Mouse (Mus musculus) midbrain, embryonic 16.5 days (tissue): ENCODE measurements around the gene Mlf1. TPM values are rescaled to one million over a fixed set of nuclear protein-coding genes. Genes with fewer than 3 reads are reported as not detected.

Source experiments
- ATAC-seq: fragments of 200-750 bp; cut with Nextera tagmentation; 2 replicates; pipeline ENCODE4 v1.8.0; 2017; ENCODE audit warnings: moderate TSS enrichment
- H3K27ac ChIP-seq: fragments of 300-500 bp; sonication (generic); 2 replicates; pipeline ENCODE4 v1.5.1; 2014; ENCODE audit warnings: mild to moderate bottlenecking, low read length, mixed read lengths
- H3K27me3 ChIP-seq: fragments of 300-500 bp; sonication (generic); 2 replicates; pipeline ENCODE4 v1.6.1; 2014; ENCODE audit warnings: low read depth, low read length, mixed read lengths; ENCODE audit not compliant: control insufficient read depth, insufficient read depth
- H3K36me3 ChIP-seq: fragments of 300-500 bp; sonication (generic); 2 replicates; pipeline ENCODE4 v1.6.1; 2014; ENCODE audit warnings: mild to moderate bottlenecking, low read length, moderate library complexity, mixed read lengths; ENCODE audit not compliant: control insufficient read depth, insufficient read depth
- H3K4me1 ChIP-seq: fragments of 300-500 bp; sonication (generic); 2 replicates; pipeline ENCODE4 v1.6.1; 2014; ENCODE audit warnings: mild to moderate bottlenecking, low read length, mixed read lengths; ENCODE audit not compliant: control insufficient read depth, insufficient read depth
- H3K4me2 ChIP-seq: fragments of 300-500 bp; sonication (generic); 2 replicates; pipeline ENCODE4 v1.6.1; 2014; ENCODE audit warnings: mild to moderate bottlenecking, low read length, mixed read lengths
- H3K4me3 ChIP-seq: fragments of 300-500 bp; sonication (generic); 2 replicates; pipeline ENCODE4 v1.5.1; 2014; ENCODE audit warnings: low read depth, mild to moderate bottlenecking, low read length, moderate library complexity, mixed read lengths
- H3K9ac ChIP-seq: fragments of 300-500 bp; sonication (generic); 2 replicates; pipeline ENCODE4 v1.6.1; 2014; ENCODE audit warnings: low read depth, low read length, mixed read lengths
- H3K9me3 ChIP-seq: fragments of 300-500 bp; sonication (generic); replicated peaks from 2 replicates; pipeline ENCODE4 v1.6.1; 2014; ENCODE audit warnings: mild to moderate bottlenecking, low read length, mixed read lengths; ENCODE audit not compliant: control insufficient read depth, poor library complexity, severe bottlenecking
- WGBS: fragments of 180-500 bp; shearing (Covaris S2); extraction: QIAGEN DNeasy Blood & Tissue Kit; methylation state at CpG from one replicate; pipeline ENCODE4 v1.1.7; 2014; 5-methylcytosine and 5-hydroxymethylcytosine counted together
- polyA plus RNA-seq: library from polyadenylated mRNA; unstranded; fragments of >200 nt; fragmentation: Nextera tagmentation; extraction: Ambion mirVana; gene quantifications from 2 replicates; pipeline ENCODE4 v1.2.1, GENCODE M21; 2015

The Mlf1 gene
- polyA plus RNA-seq, 1 experiment from 2014 or later: 28.5 TPM

DNA sequence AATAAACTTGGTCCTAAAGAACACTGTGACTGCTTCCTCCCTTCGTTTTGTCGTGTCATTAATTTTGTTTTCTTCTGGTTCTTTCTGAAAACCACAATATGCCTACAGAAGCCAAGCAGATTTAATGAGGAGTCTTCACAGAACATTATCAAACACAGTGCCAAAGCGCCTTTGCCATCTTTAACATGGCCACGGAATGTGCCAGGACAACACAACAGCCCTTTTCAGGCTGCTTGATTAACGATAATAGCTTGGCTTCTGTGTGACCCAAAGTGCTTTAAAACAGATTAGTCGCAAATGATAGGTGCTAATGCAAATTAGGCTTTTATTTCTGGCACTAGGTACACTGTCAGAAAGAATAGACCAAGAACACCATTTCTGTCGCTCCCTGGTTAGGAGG, 15.5 kb upstream of the Mlf1 start:
- no peak for ATAC-seq
- Histone ChIP-seq H3K9ac (no peak overlapping the region), H3K36me3 (no peaks in the 10 kb centered on the region), H3K27ac (no peak overlapping the region), H3K4me1 (no peaks in the 10 kb centered on the region), H3K4me3 (no peak overlapping the region), H3K9me3 (no peaks in the 10 kb centered on the region), H3K4me2 (no peak overlapping the region), H3K27me3 (no peaks in the 10 kb centered on the region)
- 74% methylated on average over 7 of the region's 7 CpGs for WGBS

DNA sequence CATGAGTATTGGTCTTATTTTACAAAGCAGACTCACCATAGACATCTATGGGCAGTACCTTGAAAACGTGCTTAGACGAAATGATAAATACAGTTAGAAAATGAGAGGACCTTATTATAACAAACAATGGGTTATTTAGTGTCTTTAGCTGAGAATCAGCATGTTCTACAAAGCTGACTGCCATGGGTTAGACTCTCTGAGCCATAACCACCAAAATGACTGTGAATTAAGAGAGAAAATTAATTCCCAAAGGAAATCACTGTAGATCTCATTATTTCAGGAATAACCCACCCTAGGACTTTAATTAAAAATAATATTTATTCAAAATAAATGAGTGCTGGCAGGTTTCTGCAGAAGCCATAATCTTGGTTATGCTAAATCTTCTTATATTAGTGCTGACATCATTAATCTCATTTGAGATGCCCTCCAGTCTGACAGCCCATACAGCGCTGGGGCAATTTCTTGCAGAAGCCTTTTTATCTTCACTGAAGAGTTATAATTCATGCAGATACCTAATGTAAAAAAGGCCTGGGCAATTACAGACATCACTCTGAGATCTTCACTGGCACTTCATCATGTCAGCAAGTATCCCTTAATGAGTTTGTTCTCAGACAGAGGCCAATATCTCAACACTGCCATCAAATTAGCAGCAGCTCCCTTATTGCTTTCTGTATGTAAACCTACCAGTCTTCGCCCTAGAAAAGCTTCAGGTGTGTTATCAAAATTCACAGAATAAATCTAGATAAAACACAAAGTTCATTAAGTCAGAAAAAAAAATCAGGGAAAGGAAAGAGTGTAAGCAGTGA, 7.6 kb upstream of the Mlf1 start:
- no peak overlapping the region for H3K9ac ChIP-seq
- peak overlapping the region; percentile 41; the same call in 1 of the 2 replicates for H3K27ac ChIP-seq
- H3K9me3 ChIP-seq: no peaks in the 10 kb centered on the region
- whole genome bisulfite sequencing: 36% methylated on average over 4 of the region's 4 CpGs
- no peaks in the 10 kb centered on the region for H3K36me3 ChIP-seq
- no peak overlapping the region for H3K4me2 ChIP-seq
- no peak overlapping the region for H3K4me3 ChIP-seq
- no peaks in the 10 kb centered on the region for H3K4me1 ChIP-seq
- peak; percentile 87 for ATAC-seq
- peaks cover 3% of the 10 kb centered on the region; the same call in 1 of the 2 replicates for H3K27me3 ChIP-seq

DNA sequence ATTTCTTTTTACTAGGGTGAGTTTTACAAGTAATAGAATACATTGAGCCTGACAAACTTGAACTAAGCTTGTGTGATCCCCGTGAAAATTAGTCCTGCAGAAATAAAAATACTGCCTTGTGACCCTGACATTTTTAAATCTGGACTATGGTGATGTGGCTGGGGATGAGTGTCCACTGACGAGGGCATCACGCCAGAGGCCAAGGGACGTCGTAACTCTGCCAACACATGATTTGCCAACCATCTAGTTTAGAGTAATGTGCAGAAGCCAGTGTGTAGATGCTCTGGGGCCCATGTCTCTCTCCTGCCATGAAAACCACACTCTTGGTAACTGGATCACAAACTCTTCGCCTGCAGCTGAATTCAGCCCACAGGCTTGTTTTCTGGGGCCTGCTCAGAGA, 6.4 kb upstream of the Mlf1 start:
- 87% methylated on average over 6 of the region's 6 CpGs for WGBS
- H3K27ac ChIP-seq: no peak overlapping the region
- ATAC-seq: no peak
- H3K9me3 ChIP-seq: no peaks in the 10 kb centered on the region
- H3K9ac ChIP-seq: no peak overlapping the region
- no peaks in the 10 kb centered on the region for H3K36me3 ChIP-seq
- H3K27me3 ChIP-seq: peaks cover 7% of the 10 kb centered on the region
- H3K4me1 ChIP-seq: no peaks in the 10 kb centered on the region
- H3K4me2 ChIP-seq: no peak overlapping the region
- no peak overlapping the region for H3K4me3 ChIP-seq

GRCm38 (mm10) chr3:67369407-67370079, 4.4 kb upstream of the Mlf1 start:
- no peak for ATAC-seq
- no peak overlapping the region for H3K4me3 ChIP-seq
- peaks cover 3% of the 10 kb centered on the region for H3K4me1 ChIP-seq
- H3K9me3 ChIP-seq: no peaks in the 10 kb centered on the region
- no peak overlapping the region for H3K9ac ChIP-seq
- no peak overlapping the region for H3K27ac ChIP-seq
- 82% methylated on average over 5 of the region's 5 CpGs for WGBS
- H3K36me3 ChIP-seq: no peaks in the 10 kb centered on the region
- H3K27me3 ChIP-seq: peaks cover 14% of the 10 kb centered on the region
- no peak overlapping the region for H3K4me2 ChIP-seq

DNA sequence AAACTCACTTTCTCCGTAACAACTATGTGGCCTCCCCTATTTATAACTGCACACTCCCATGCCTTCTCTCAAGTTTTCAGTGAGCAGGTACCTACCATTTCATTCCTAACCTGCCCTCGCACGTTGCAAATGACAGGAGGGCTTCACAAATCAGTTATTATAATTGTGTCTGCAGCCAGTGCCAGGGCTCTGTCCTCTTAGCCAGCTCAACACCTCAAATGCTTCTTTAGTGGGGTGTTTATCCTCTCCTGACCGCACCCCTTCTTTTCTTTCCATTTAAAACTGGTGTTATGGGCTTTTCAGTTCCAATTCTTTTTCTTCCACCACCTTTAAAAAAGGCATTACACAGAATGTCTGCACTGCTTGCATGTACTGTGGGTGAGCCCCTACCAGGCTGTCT, 1.7 kb upstream of the Mlf1 start:
- Histone ChIP-seq H3K4me3 (no peak overlapping the region), H3K9ac (no peak overlapping the region), H3K4me1 (peaks cover 3% of the 10 kb centered on the region), H3K36me3 (no peaks in the 10 kb centered on the region), H3K27me3 (peaks cover 14% of the 10 kb centered on the region), H3K4me2 (no peak overlapping the region), H3K9me3 (no peaks in the 10 kb centered on the region), H3K27ac (no peak overlapping the region)
- 82% methylated on average over 4 of the region's 4 CpGs for WGBS
- no peak for ATAC-seq

DNA sequence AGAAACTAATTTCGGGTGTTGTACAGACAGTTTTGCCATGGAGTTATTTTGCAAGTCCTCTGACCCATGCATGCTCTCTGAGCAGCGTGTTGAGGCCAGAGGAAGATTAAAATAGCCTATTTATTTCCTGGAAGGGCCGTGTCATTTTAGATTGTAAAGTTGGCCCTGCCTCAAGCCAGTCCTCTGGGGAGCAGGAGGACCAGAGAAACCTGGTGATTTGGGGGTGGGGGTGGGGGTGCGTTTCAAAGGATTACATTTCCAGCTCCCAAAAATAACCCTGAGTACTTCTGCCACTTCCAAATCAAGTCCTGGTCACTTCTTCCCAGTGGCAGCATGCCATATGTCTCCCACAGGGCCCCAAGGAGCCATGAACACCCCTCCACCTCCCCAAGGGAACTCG, 1.1 kb upstream of the Mlf1 start:
- Histone ChIP-seq H3K9ac (no peak overlapping the region), H3K9me3 (no peaks in the 10 kb centered on the region), H3K4me3 (no peak overlapping the region), H3K4me1 (peaks cover 3% of the 10 kb centered on the region), H3K27me3 (peaks cover 14% of the 10 kb centered on the region), H3K4me2 (no peak overlapping the region), H3K27ac (no peak overlapping the region), H3K36me3 (no peaks in the 10 kb centered on the region)
- WGBS: 59% methylated on average over 5 of the region's 5 CpGs
- ATAC-seq: no peak

DNA sequence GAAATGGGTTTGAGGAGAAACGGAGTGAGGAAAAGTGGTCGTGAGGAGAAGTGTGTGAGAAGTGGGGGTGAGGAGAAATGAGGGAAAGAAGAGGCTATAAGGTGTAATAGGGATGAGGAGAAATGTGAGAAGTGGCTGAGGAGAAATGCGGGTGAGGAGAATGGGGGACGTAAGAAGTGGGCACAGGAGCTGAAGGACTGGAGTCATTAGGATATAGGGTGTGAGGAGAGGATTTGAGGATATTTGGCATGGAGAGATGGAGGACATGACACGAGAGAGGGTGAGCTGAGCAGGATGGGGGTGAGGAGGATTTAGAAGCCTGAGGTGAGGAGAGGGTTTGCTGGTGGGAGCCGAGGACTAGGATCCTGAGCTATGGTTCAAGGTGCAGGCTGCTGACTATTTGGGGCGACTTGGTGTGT, 472 bp downstream of the Mlf1 start:
- H3K9me3 ChIP-seq: no peaks in the 10 kb centered on the region
- WGBS: 32% methylated on average over 7 of the region's 7 CpGs
- no peaks in the 10 kb centered on the region for H3K36me3 ChIP-seq
- peaks cover 14% of the 10 kb centered on the region for H3K27me3 ChIP-seq
- H3K4me3 ChIP-seq: peak overlapping the region; percentile 65
- H3K9ac ChIP-seq: peak overlapping the region; percentile 74
- peaks cover 3% of the 10 kb centered on the region for H3K4me1 ChIP-seq
- H3K4me2 ChIP-seq: peak overlapping the region; percentile 94
- no peak overlapping the region for H3K27ac ChIP-seq
- peak; percentile 73 for ATAC-seq

DNA sequence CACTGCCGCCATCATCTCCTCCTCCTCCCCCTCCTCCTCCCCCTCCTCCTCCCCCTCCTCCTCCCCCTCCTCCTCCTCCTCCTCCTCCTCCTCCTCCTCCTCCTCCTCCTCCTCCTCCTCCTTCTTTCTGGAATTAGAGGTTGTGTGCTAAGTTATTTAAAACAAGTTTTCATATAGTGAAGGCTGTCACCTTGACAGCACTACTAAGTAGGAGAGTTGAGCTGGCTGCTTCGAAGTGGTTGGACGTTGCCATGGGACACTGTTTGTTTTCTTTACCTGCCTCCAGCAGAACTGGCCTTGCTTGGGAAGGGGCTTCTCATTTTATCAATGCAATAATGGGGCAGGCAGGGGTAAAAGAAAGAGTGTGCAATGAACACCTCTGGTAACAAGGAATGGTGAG, 1.2 kb downstream of the Mlf1 start, which contains the start of gene Gm17402:
Gm17402 (minus strand) TSS at position 101 of the 400 bp plus-strand sequence.
- ATAC-seq: no peak
- Histone ChIP-seq H3K9me3 (no peaks in the 10 kb centered on the region), H3K4me1 (peaks cover 3% of the 10 kb centered on the region), H3K36me3 (no peaks in the 10 kb centered on the region), H3K4me2 (peak within 1 kb of the TSS; percentile 94), H3K9ac (peak within 1 kb of the TSS; percentile 74), H3K27ac (no peak within 1 kb of the TSS), H3K27me3 (peaks cover 14% of the 10 kb centered on the region), H3K4me3 (peak within 1 kb of the TSS; percentile 65)
- WGBS: 45% methylated on average over 3 of the region's 3 CpGs

- no peak overlapping the region for H3K27ac ChIP-seq
- no peaks in the 10 kb centered on the region; the same call in 1 of the 2 replicates for H3K27me3 ChIP-seq
- no peaks in the 10 kb centered on the region for H3K36me3 ChIP-seq
- no peak overlapping the region for H3K4me3 ChIP-seq
- no peak for ATAC-seq
- H3K4me1 ChIP-seq: peaks cover 3% of the 10 kb centered on the region
- H3K9ac ChIP-seq: no peak overlapping the region
- H3K9me3 ChIP-seq: no peaks in the 10 kb centered on the region
- H3K4me2 ChIP-seq: no peak overlapping the region
Measured at GRCm38 (mm10) chr3:67378215-67378614, 4.3 kb downstream of the Mlf1 start.
